Mouse (Mus musculus) liver, embryonic 14.5 days (tissue): ENCODE data around the gene Tcl1b5.
"Not testable (repeated sequence)": the region's sequence is repeated elsewhere in the genome, so short reads cannot be mapped to it uniquely, and the experiment has no call there.

Source experiments
- CTCF ChIP-seq: IDR thresholded peaks from 2 replicates; pipeline ENCODE4 v1.5.1; 2016; ENCODE audit warnings: antibody characterized with exemption, low read depth, control low read depth
- EP300 ChIP-seq: IDR thresholded peaks from 2 replicates; pipeline ENCODE4 v1.6.1; 2016; ENCODE audit warnings: antibody characterized with exemption, low read depth

DNA sequence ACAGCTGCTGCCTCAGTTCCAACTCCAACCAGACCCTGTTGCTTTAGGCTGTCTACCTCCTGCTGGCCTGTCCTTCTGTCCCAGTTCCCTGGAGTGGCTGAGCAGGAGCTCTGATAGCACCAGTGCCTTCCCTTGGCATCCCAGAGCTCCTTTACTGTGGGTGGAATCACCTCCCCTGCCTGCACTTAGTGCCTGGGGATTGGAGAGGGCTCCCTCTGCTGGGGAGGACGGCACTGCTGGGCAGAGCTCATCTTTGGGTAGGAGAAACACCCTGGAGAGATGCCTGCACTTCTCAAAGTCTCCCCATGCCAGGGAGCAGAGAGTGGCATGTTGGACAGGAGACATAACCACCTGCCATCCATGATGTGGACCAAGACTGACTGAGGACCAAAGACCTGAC is 31.2 kb upstream of the Tcl1b5 start:
- TF ChIP-seq EP300 = not testable (repeated sequence)
- TF ChIP-seq CTCF = peak; percentile 16; the same call in 1 of the 2 replicates
